Mouse (Mus musculus) retina, postnatal 1 day (tissue): Measurements from ENCODE around the gene Flywch2.
A peak's percentile ranks its signal among the peaks of the same experiment; 100 is the strongest.
"Not testable (repeated sequence)": the region's sequence is repeated elsewhere in the genome, so short reads cannot be mapped to it uniquely, and the experiment has no call there.

Experiments used
- DNase-seq: peaks from one replicate; pipeline ENCODE4 v3.0.0-alpha.2; 2012

Gene Flywch2

DNA sequence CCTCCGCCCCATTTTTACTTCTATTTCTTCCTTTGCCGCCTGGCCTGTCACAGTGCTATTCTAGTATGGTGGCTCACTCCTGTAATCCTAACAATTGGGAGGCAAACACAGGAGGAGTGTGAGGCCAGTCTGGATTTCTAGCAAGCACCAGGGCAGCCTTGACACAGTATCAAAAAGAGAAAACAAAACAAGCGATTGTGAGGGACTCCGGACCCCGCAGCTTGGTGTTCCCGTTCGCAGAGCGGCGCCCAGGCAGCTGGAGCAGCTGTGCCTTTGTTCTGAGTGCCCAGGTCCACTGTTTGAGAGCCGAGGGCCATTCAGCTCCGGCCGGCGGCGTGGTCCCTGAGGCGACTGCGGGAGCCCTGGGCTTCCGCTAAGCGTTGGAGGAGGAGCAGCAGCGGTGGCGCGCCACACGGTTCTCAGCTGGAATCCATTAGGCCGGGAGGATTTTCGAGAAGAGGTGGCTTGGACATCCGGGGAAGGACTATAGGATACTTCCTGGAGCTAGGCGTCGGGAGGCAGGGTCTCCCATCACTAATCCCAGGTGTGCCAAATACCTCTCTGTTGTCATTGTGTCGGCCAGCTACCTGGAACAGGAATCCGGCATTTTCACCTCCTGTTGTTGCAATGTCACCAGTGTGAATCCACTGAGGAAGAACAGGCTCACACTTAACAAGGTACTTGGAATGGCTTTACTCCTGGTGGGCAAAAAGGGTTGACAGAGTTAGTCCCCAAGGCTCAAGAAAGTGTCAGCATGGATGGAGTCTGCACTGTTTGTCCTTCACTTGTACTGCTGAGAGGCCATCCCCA, 4.6 kb upstream of the Flywch2 start, which contains the start of gene Srrm2:
Gene Srrm2 (plus strand): TSS at position 264 of the 810 bp plus-strand sequence.
- DNase-seq = peak; percentile 84

DNA sequence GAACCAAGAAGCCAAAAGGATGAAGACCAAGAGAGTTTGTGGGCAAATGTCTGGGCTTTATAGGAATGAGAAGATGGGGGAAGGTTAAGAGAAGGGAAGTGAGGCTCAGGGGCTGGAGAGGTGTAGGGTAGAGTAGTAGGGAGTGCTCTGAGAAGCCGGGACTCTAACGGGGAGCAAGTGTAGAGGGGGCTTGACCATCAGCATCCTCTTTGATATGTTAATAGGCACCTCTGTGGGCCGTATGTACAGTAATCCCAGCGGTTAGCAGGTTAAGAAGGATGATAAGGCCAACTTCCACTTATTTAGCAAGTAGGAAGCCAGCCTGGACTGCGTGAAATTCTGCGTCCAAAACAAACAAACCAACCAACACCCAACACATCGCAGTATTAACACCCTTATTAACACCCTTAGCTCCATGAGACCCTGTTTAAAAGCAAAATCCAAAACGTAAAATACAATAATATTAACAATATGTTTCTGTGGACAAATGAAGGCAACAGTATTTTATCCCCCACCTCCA, 3.9 kb upstream of the Flywch2 start:
- no peak for DNase-seq

DNA sequence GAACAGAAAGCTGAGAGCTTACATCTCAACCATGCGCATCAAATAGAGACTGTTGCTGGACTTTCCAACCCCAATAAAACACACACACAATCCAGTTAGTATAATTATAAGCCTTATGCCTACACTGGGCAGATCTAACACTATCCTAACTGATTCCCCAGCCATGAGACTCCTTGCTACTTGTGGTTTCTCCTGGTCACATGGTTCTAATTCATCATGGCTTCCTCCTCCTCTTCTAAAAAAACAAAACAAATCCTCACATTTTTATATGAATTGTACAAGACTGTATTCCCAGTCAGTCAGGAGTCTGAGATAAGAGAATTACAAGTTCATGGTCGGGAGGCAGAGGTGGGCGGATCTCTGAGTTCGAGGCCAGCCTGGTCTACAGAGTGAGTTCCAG, 3.1 kb upstream of the Flywch2 start:
- DNase-seq = no peak

DNA sequence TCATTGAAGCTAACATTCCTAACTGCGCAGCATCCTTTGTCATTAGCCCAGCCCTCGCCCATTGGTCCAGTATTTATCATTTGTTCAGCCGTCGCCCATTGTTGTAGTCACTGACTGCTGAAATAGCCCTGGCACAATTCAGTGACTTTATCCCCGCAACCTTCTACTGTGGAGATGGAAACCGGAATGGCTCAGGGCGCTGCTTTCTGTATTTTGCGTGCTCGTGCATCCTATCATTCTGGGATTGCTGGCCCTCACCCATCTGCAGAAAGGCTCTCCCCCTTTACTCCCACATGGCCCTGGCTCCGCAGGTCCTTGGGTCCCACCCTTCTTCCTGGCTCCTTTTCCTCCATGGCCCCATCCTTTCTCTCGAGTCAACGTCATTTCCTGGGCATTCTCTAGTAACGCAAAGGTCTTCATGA, 640 bp upstream of the Flywch2 start:
- DNase-seq = peak; percentile 60

DNA sequence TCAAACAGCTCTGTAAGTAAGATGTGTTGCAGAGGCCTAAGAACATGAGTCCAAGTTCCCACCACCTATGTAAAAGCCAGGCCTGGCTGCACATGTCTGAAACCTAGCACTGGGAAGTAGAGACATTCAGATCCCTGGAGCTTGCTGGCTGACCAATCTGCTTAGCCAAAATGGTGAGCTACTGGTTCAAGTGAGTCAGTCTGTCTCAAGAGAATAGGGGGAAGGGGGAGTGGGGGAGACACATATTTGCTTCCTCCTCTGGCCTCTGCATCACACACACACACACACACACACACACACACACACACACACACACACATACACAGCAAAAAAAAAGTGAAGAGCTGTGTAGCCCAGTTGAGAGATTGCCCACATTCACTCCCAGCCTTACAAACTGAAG, 2.5 kb downstream of the Flywch2 start:
- DNase-seq = no peak

DNA sequence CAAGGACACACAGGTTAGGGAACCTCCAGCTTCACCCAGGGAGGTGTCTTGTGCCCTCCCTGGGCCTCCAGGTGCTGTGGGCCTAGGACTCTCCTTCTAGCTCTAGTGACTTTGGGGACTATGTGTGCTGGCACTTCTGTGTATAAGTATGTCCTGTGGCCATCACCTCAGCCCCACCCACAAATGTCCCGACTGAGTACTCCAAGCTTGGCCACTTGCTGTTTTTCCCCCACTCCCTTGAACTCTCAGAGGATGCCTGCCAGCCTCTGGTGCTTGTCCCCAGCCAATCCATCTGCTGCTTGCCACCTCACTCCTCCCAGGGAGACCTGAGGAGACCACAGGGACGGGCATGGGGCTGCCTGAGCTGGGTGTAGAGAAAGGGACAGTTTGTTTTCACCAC, 7.4 kb downstream of the Flywch2 start:
- DNase-seq = no peak

DNA sequence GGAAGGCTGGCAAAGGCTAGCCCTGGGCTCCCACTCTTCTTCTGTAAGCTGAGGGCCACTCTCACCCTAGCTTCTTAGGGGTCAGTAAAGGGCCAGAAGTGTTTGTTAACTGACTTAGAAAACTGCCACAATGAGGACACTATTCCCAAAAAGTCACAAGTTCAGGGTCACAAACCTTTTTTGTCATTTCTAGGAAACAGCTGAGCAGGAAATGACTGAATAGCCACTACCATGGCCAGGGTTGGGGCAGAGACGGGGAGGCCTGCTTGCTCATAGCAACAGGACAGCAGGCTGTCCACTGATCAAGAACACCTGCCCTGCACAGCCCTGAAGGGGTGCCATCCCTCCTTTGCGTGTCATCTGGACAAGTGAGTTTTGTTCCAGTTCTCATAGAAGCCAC, 8.7 kb downstream of the Flywch2 start:
- no peak for DNase-seq

DNA sequence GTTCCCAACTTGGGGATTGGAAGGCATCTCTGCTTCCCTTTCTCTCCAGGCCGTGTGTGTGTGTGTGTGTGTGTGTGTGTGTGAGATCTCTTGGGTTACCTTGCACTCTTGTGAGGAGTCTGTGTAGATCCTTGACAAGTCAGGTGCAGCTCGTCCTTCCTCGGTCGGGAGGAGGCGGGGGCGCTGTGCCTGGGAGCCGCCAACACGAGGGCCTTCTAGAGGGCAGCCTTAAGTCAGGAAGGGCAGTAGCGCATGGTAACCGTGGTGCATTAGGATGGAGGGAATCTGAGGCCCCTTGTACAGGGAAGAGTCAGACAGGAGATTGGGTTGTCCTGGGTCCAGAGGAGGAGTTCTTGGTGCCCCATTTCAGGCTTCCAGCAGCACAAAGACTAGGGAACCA, 9.7 kb downstream of the Flywch2 start:
- DNase-seq = no peak

DNA sequence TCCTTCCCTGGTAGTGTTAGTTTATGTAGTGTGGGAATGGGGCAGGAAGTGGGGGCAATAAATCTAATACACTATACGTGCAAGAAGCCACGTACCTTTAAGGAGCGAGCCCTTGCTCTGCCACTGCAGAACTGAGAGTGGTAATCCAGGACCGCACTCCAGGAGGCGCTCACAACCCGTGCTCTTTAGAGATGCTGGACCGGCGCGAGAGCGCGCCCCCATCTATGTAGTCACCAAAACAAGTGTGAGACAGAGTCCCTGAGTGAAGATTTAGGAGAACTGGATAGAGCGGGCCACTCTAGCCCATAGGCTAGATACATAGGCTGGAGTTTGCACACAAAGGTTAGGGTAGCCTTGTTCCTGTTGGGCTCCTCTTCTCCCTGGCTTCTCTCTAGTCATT, 11.8 kb downstream of the Flywch2 start:
- peak; percentile 86 for DNase-seq

DNA sequence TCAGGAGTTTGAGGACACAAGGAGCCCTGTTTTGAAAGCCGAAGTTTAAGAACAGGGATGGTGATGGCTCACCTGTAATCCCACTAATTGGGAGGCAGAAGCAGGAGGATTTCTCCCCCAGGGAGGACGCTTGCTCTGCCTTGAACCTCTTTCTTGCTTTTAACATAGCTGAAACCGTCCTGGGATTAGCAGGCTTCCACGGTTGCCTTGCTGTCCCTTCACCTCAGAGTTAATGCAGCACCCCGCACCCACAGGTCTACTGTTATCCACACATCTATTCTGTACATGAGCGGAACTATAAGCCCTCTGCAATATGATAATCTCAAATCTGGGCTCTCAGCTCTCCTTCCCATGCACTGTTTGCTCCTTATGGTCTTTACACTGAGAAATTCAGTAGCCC, 12.2 kb downstream of the Flywch2 start:
- no peak for DNase-seq

DNA sequence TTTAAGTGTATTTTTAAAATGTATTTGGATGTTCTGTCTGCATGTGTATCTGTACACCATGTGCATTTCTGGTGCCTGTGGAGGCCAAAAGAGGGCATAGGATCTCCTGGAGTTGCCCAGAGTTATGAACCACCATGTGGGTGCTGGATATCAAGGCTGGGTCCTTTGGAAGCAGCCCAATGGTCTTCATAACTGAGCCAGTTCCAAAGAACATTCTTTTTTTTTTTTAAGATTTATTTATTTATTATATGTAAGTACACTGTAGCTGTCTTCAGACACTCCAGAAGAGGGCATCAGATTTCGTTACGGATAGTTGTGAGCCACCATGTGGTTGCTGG, 13.7 kb downstream of the Flywch2 start:
- not testable (repeated sequence) for DNase-seq

DNA sequence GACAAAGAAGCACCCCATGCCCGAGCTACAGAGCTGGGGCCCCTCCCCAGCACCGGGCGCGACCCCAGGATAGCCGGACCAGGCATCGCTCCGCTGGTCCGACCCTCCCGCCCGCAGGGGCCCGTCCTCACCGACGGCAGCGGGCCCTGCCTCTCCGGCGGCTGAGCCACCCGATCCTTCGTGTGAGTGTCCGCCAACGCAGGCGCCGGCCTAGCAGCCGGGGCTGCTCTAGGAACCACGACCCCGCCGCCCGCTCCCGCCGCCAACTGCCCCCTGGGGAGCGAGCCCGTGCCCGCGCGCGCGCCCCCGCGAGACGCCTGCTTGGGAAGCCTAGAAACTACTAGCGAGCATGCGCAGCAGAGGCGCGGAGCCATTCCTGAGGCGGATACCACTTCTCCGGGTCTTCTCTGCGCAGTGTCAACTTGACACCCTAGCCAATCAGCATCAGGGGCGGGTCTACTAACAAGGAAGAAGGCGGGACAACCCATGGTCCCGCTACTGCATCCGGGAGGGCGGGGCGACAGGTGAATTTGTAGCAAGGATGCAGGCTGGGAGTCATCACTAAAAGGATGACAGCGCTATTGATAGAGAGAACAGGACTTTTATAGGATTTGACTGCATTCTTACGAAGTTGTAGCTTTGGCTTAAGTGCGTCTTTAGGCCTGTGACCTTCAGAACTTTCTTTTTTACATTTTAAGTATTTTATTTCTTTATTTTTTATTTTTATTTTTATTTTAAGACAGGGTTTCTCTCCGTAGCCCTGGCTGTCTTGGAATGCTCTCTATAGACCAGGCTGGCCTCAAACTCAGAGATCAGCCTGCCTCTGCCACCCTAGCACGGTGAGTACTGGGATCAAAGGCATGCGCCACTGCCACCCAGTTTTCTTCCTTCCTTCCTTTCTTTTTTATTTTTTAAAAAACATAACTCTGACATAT, 14.3 kb downstream of the Flywch2 start, which contains the start of gene Flywch1:
Gene Flywch1 (minus strand): TSS at position 319 of the 935 bp plus-strand sequence.
- DNase-seq = peak; percentile 99

DNA sequence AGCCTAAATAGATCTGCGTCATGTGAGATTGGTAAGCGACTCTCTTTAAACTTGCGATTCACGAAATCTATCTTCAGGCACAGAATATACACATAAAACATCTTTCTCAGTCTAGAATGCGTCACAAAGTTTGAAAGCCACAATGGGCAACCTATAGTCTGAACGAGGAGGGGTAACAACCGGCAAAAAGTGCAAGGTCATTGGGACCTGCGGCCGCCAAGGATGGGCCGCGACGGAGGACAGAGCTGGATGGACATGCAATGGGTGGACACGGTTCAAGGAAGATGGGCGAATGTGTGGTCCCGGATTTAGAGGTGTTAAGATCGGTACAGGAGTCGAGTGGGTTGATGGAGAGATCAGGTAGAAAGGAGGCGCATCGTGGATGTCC, 15.0 kb downstream of the Flywch2 start:
- DNase-seq = no peak

DNA sequence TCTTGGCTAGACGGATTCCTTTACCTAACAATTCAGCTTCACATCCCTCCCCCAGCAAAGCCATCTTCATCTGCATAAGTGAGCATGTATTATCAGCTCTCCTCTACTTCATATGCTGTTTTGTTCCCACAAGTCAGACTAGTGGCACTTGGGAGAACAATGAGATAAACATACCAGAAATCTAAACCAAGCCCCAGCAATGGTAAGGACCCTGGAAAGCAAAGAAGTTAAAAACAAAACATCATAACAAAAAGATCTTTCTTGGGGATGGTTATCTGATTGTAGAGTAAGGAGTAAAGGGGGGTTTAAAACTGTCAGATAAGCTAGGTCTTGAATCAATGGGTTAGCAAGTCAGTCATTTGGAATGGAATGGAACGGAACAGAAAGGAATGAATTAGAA, 15.4 kb downstream of the Flywch2 start:
- no peak for DNase-seq

DNA sequence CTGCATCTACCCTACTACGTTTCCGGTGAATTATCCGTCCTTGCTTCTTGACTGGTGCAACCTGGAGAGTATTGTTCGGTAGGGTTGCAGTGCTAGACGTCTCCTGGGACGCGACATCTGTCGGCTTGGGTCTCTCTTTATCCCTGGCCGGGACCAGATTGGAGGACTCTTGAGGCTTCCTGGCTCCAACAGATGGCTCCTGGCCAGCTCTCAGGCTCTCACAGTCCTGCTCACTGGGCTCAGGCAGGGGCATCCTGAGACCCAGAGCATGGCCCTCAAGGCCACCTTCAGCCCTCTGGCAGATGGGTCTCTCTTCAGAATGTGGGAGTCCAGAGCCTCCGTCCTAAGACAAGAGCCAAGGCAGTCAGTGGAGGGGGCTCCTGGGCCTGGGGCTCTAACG, 22.9 kb downstream of the Flywch2 start:
- no peak for DNase-seq

DNA sequence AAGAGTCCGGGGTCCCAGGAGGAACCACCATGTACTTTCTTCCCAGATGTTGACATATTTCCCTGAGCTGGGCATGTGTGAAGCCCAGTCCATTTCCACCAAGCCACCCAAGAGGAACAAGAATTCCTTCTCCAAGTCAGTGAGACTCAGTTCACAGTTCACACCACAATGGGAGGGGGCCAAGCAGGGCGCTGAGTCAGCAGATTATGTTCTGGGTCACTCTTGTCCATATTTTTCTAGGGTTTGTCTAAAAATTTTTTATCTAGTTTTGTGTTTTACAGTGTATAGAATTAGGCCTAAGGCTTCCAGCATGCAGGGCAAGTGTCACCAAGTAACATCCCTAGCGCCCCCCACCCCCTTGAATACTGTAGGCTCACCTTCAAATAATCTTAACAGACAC, 24.7 kb downstream of the Flywch2 start:
- DNase-seq = no peak

DNA sequence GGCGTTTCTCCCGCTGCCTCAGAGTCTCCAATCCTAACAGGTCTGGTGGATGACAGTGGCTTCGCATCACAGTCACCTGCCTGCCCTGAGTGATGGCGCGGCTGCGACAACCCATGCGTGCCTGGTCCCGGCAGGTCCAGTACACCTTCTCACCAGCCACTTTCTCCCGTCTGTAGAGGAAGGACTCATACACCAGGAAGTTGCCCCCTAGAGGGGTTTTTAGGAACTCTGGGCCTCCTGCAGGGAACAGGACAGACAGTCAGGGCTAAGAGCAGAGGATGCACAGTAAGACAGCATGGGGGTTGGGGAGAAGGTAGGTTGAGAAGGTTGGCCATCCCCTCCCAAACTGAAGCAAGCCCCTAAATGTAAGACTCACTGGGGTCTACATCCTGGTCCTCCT, 25.6 kb downstream of the Flywch2 start:
- DNase-seq = no peak

DNA sequence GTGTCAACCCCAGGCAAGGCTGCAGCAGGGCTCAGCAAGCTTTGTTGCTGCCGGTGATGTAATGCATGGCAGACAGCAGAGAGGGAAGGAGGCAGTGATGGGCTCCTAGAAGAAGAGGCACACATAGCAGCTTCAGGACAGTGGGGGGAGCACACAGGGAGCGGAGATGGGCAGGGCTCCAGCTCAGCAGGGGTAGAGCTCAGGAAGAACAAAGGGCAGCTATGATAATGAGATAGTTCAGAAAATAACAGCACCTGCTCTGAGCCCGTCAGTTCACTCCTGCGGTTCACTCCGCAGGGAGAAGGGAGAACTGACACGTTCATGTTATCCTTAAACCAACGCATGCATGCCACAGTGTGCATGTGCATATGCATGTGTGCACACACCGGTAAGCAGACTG, 27.1 kb downstream of the Flywch2 start:
- no peak for DNase-seq

DNA sequence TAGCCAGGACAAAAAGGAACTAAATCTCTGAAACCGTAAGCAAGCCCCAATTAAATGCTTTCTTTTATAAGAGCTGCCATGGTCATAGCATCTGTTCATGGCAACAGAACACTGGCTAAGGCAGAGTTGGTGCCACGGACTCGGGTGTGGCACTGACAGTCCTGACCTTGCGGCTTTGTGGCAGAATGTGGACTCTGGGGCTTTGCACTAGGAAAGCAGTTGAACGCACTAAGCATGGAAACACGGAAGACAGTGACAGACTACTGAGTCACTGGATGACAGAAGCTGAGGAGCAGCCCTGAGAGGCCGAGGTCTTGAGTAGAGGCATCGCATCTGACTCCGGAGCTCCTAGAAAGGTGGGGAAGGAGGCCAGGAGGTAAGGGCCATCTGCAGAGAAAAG, 28.3 kb downstream of the Flywch2 start:
- DNase-seq = no peak

DNA sequence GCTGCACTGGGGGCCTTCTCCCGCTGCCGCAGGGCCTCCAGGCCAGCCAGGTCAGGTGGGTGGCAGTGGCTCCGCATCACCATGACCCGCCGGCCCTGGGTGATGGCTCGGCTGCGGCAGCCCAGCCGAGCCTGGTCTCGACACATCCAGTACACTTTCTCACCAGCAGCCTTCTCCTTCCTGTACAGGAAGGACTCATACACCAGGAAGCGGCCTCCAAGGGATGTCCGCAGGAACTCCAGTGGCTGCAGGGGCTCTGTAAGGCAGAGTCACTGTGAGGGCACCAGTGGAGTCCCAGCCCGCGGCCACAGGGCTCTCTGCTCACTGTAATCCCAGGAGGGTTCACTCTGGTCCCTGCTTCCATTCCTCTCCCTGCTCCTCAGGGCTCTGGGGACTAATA, 30.2 kb downstream of the Flywch2 start:
- no peak for DNase-seq

DNA sequence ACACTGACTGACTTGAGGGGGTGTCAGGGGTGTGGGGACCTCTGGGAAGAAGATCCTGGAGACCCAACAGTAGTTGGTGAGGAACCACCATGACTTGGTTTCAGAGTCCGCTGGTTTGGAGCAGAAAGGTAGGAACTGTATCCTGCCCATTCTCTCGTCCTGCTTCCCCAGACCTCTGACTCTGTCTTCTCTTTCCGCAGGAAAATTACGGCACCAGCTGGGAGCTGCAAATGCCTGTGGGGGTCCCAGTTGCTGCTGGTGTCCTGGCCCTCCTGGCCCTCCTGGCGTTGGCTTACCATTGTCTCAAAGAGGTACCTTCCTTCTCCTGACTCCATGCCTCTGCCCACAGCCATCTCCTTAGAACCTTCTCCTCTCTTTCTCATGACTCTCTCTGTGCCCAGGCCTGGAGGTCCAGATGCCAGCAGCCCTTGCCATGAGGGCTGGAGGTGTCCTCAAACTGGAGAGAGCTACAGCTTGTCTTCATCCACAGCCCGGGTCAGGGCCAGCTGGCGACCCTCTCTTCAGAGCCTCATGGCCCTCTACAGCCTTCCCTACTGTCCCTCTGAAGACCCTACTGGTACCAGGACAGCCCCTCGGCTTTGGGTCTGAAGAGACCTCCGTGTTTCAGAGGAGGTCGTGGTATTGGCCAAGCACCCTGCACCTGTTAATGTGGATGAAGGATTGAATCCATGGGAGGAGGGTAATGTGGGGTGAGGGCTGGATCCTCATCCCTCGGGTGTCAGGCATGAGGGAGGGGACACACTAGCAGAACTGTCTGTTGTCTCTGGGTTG, 36.3 kb downstream of the Flywch2 start:
- no peak for DNase-seq

DNA sequence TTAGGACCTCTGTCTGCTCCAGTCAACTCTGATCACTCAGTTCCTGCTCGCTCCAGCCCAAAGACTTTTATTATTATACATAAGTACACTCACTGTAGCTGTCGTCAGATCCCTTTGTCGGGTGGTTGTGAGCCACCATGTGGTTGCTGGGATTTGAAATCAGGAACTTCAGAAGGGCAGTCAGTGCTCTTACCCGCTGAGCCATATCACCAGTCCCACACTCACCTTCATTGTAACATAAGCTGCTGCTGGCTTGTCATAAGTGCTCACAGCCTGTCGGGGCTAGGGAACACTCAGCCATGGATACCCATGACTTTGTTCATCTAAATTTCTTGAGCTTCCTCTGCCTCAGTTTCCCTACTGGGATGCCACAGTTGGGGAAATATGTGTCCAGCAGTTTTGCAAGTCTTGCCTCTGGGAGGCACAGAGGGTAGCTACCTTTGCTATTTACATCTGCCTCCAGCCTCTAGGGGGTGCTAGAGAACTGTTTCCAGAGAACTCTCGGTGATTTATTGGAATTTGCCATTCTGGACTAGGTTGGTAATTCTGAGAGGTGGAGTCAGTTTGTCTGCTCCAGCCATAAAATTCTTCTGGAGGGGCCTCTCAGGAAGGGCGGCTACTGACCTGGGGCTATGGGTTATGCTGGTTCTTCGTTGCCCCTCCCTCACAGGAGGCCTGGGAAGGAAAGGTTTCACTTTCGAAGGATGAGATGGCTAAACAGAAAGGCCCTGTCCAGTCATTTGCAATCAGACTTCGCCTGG, 37.1 kb downstream of the Flywch2 start:
- DNase-seq = peak; percentile 87
